Comparison of ENCODE assay signal across 8 mouse cellular contexts in the genomic region with DNA sequence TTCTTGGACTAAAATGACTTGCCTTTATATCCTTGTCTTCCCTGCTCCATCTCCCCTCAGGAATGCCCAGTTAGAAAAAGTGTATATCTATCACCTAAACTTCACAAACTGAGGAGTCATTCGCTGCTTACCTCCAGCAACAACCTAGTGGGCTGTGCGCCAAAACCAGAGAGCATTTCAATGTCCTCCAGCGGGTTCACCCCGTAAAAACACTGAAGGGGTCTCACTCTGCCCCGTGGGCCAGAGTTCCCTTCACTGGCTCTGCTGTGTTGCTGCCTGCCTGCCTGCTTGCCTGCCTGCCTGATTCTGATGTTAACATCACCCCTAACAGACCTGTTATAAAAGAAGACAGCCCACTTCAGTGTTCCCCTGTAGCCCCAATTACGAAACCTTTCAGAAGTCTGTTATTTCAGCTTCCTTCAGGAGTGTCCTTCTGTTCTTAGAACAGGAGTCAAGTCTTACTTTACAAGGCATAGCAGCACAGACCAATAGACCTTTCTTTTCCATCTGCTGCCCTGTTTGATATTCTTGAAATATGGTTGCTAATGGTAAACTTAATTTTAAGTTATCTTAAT. TPM values are rescaled to one million over a fixed set of nuclear protein-coding genes. Genes with fewer than 3 reads are reported as not detected.
A peak's percentile ranks its signal among the peaks of the same experiment; 100 is the strongest.
DNase-seq lines count a peak whose midpoint lies in the region; ATAC-seq and TF ChIP-seq lines count a peak whose summit lies in the region.

No protein-coding gene starts in this region.

- H3K4me2 ChIP-seq in limb, embryonic 11.5 days (ENCODE audit: low read depth, severe bottlenecking) = peak overlapping the region; percentile 64
- H3K4me2 ChIP-seq in midbrain, embryonic 13.5 days (replicated peaks) = peak overlapping the region; percentile 82

- H3K36me3 ChIP-seq in limb, embryonic 11.5 days (ENCODE audit: control insufficient read depth, insufficient read depth, low read length) = no peaks in the 10 kb centered on the region
- H3K36me3 ChIP-seq in midbrain, embryonic 13.5 days = peaks cover 11% of the 10 kb centered on the region

- ATAC-seq in limb, embryonic 11.5 days (ENCODE audit: insufficient number of reproducible peaks, low FRiP score, low TSS enrichment, low read depth) = no peak
- ATAC-seq in midbrain, embryonic 13.5 days = no peak

- TF ChIP-seq CTCF in cerebellum, adult 2 months (IDR thresholded peaks at IDR 0.05; ENCODE audit: borderline replicate concordance, insufficient read depth, low read depth, low read length) = no peak

- H3K9ac ChIP-seq in limb, embryonic 11.5 days (ENCODE audit: low read length) = peak overlapping the region; percentile 75
- H3K9ac ChIP-seq in midbrain, embryonic 13.5 days (replicated peaks) = peak overlapping the region; percentile 83

- H3K27ac ChIP-seq in cerebellum, adult 2 months (ENCODE audit: insufficient read depth, low read length) = no peak overlapping the region
- H3K27ac ChIP-seq in limb, embryonic 11.5 days (replicated peaks; ENCODE audit: low read depth, low read length) = no peak overlapping the region
- H3K27ac ChIP-seq in midbrain, embryonic 13.5 days = no peak overlapping the region

- H3K9me3 ChIP-seq in limb, embryonic 11.5 days (ENCODE audit: control insufficient read depth, low read length) = no peaks in the 10 kb centered on the region
- no peaks in the 10 kb centered on the region for H3K9me3 ChIP-seq in midbrain, embryonic 13.5 days

- WGBS in cerebellum, adult 2 months = 34% methylated on average over 6 of the region's 6 CpGs
- 63% methylated on average over 6 of the region's 6 CpGs for WGBS in limb, embryonic 11.5 days
- 78% methylated on average over 6 of the region's 6 CpGs for WGBS in midbrain, embryonic 13.5 days

- peak; percentile 8 for DNase-seq in spleen, adult 12 weeks (ENCODE audit: low spot score)
- DNase-seq in spleen, postnatal 36 days (ENCODE audit: low spot score in 2 of 2) = no peak
- peak; percentile 24 for DNase-seq in cerebellum, adult 2 months
- peak; percentile 18 for DNase-seq in heart, postnatal 4 days
- DNase-seq in limb, embryonic 11.5 days (ENCODE audit: low spot score) = no peak
- DNase-seq in left cerebral cortex, adult 11 months (ENCODE audit: low spot score) = no peak
- DNase-seq in yolk sac, embryonic 10.5 days (ENCODE audit: low spot score) = no peak

- H3K4me1 ChIP-seq in cerebellum, adult 2 months (ENCODE audit: control insufficient read depth, insufficient read depth, low read length) = peaks cover 4% of the 10 kb centered on the region
- H3K4me1 ChIP-seq in limb, embryonic 11.5 days (ENCODE audit: control insufficient read depth, insufficient read depth, low read length) = peaks cover 14% of the 10 kb centered on the region
- peaks cover 28% of the 10 kb centered on the region for H3K4me1 ChIP-seq in midbrain, embryonic 13.5 days (replicated peaks)

- H3K4me3 ChIP-seq in cerebellum, adult 2 months (replicated peaks; ENCODE audit: insufficient read depth, low read depth, low read length) = peak overlapping the region; percentile 33
- peak overlapping the region; percentile 69 for H3K4me3 ChIP-seq in limb, embryonic 11.5 days (ENCODE audit: low read depth, low read length)
- H3K4me3 ChIP-seq in midbrain, embryonic 13.5 days (replicated peaks) = peak overlapping the region; percentile 67

- no peak for TF ChIP-seq POLR2A in cerebellum, adult 2 months (IDR thresholded peaks at IDR 0.05; ENCODE audit: borderline replicate concordance, insufficient read depth, low read length)

- no peaks in the 10 kb centered on the region for H3K27me3 ChIP-seq in cerebellum, adult 2 months (ENCODE audit: control insufficient read depth, insufficient read depth, low read length)
- no peaks in the 10 kb centered on the region for H3K27me3 ChIP-seq in limb, embryonic 11.5 days (ENCODE audit: control insufficient read depth, insufficient read depth, low read length)
- H3K27me3 ChIP-seq in midbrain, embryonic 13.5 days = no peaks in the 10 kb centered on the region

RNA-seq across cellular contexts. Expression of a gene that starts 1.1 kb away (rescaled TPM):
- polyA plus RNA-seq in cerebellum, adult 2 months (2012; rRNA removed) = 44.2 and 49.3 TPM in 2 replicates
- total RNA-seq in heart, postnatal 4 days (2021) = 10 to 100 TPM; 47.8 to 52.3 TPM
- 112 and 115 TPM in 2 replicates for polyA plus RNA-seq in limb, embryonic 11.5 days (2014; fragmentation: Nextera tagmentation; extraction: Ambion mirVana)
- 96.8 and 104 TPM in 2 replicates for polyA plus RNA-seq in midbrain, embryonic 13.5 days (2015; fragmentation: Nextera tagmentation; extraction: Ambion mirVana)

RNA-seq across cellular contexts. Expression of a gene that starts 1.1 kb away (rescaled TPM):
- 29.2 and 29.9 TPM in 2 replicates for polyA plus RNA-seq in cerebellum, adult 2 months (2012; rRNA removed)
- 10 to 100 TPM; 30.1 to 33.6 TPM for total RNA-seq in heart, postnatal 4 days (2021)
- 66.9 and 69.1 TPM in 2 replicates for polyA plus RNA-seq in limb, embryonic 11.5 days (2014; fragmentation: Nextera tagmentation; extraction: Ambion mirVana)
- 66.3 and 69.5 TPM in 2 replicates for polyA plus RNA-seq in midbrain, embryonic 13.5 days (2015; fragmentation: Nextera tagmentation; extraction: Ambion mirVana)

Comparison
In these comparisons a context has a peak if more than half of its experiments do, and no peak if none do; other contexts are left out.
1. DNase-seq: peak in spleen, adult 12 weeks (single experiment), cerebellum, adult 2 months (2 of 2) and heart, postnatal 4 days (single experiment); none in spleen, postnatal 36 days (0 of 2), limb, embryonic 11.5 days (single experiment), left cerebral cortex, adult 11 months (single experiment) and yolk sac, embryonic 10.5 days (single experiment).
2. Peak in every context shown above with its lines, with median percentiles within 50 percentile points of each other: H3K4me3 ChIP-seq.